Mouse (Mus musculus): ENCODE measurements around the gene Clic6. TPM values are rescaled to one million over a fixed set of nuclear protein-coding genes. Genes with fewer than 3 reads are reported as not detected.

The Clic6 gene
- polyA plus RNA-seq, 1 experiment: 6.8 TPM

DNA sequence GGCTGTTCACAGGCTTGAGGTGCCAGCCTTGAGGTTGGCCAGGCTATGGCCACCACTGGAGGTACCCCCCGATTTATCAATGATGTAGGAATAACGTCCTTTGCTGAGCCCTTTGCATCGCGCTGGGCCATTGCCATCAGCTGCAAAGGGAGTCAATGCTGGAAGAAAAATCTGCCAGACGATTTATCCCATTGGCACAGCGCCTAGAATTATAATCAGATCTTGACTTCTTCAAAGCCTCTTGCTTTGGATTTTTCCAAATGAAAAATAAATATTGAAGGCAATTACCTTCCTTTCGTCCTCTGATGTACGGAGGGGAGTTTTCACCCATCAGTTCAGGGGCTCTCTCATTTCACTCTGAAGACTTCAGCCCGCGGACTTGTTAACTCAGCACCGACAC, 79.8 kb downstream of the Clic6 start:
- TF ChIP-seq POLR2A (IDR thresholded peaks at IDR 0.05; ENCODE audit: insufficient read depth, low read length) (no peak), CTCF (IDR thresholded peaks at IDR 0.05; ENCODE audit: low read depth, low read length) (no peak), EP300 (IDR thresholded peaks at IDR 0.05; ENCODE audit: insufficient read depth, low read depth, low read length) (no peak)
- no peaks in the 10 kb centered on the region for H3K27me3 ChIP-seq (ENCODE audit: control insufficient read depth, insufficient read depth, low read length, poor library complexity, severe bottlenecking)

DNA sequence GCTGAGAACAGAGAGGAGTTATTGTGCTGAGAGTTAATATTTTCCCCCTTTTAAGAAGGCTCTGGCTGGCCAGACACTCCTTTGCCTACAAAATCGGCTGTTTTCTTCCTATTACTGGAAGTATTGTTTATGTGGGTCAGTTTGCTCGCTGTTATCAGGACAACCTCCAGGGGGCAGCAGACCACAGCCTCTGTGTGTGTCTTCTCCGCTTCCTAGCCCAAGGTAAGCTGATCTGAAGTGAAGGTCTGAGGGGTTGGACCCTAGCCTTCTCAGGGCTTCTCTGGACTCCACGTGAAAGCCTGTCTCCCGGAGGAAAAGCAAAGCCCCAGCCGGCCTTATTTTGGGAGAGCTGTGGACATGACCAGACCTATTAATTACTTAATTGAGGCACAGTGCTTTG, 80.2 kb downstream of the Clic6 start:
- no peaks in the 10 kb centered on the region for H3K36me3 ChIP-seq (ENCODE audit: control insufficient read depth, insufficient read depth, low read length, poor library complexity, severe bottlenecking)
- H3K27me3 ChIP-seq (ENCODE audit: control insufficient read depth, insufficient read depth, low read length, poor library complexity, severe bottlenecking): no peaks in the 10 kb centered on the region
- no peaks in the 10 kb centered on the region for H3K4me1 ChIP-seq (ENCODE audit: control insufficient read depth, insufficient read depth, low read length)
- no peak for TF ChIP-seq EP300 (IDR thresholded peaks at IDR 0.05; ENCODE audit: insufficient read depth, low read depth, low read length)
- TF ChIP-seq CTCF (IDR thresholded peaks at IDR 0.05; ENCODE audit: low read depth, low read length): peak; percentile 88
- no peak overlapping the region for H3K4me3 ChIP-seq (ENCODE audit: low read depth, low read length)
- H3K9me3 ChIP-seq (replicated peaks; ENCODE audit: control insufficient read depth, insufficient read depth, low read length, poor library complexity, severe bottlenecking): no peaks in the 10 kb centered on the region
- no peak overlapping the region for H3K9ac ChIP-seq (ENCODE audit: low read depth, poor library complexity, severe bottlenecking)
- H3K27ac ChIP-seq (ENCODE audit: insufficient read depth, low read length): no peak overlapping the region

More for the DNA sequence above, 79.8 kb downstream of the Clic6 start:
- no peaks in the 10 kb centered on the region for H3K36me3 ChIP-seq (ENCODE audit: control insufficient read depth, insufficient read depth, low read length, poor library complexity, severe bottlenecking)
- no peak overlapping the region for H3K4me3 ChIP-seq (ENCODE audit: low read depth, low read length)
- H3K9ac ChIP-seq (ENCODE audit: low read depth, poor library complexity, severe bottlenecking): no peak overlapping the region
- no peaks in the 10 kb centered on the region for H3K9me3 ChIP-seq (replicated peaks; ENCODE audit: control insufficient read depth, insufficient read depth, low read length, poor library complexity, severe bottlenecking)
- no peaks in the 10 kb centered on the region for H3K4me1 ChIP-seq (ENCODE audit: control insufficient read depth, insufficient read depth, low read length)
- H3K27ac ChIP-seq (ENCODE audit: insufficient read depth, low read length): no peak overlapping the region

DNA sequence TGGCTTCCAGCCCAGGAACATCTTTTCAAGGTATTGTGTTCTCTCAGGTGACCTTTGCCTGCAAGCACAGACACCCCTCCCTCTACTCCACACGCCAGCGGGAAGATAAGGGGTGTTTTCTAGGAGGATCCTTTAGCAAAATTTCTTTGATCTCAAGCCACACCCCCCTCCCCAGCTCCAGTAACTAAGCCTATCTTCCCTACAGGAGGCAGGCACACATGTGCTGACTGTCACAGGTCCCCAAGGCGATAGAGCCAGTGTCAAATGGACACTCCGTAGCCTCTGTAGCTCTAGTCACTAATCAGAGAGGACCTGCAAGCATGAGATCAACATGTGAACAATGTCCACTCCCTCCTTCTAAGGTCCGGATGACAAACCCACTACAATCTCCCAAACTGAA, 80.6 kb downstream of the Clic6 start:
- Histone ChIP-seq H3K4me3 (ENCODE audit: low read depth, low read length) (no peak overlapping the region), H3K27ac (ENCODE audit: insufficient read depth, low read length) (no peak overlapping the region), H3K27me3 (ENCODE audit: control insufficient read depth, insufficient read depth, low read length, poor library complexity, severe bottlenecking) (no peaks in the 10 kb centered on the region), H3K9ac (ENCODE audit: low read depth, poor library complexity, severe bottlenecking) (no peak overlapping the region), H3K4me1 (ENCODE audit: control insufficient read depth, insufficient read depth, low read length) (no peaks in the 10 kb centered on the region), H3K9me3 (replicated peaks; ENCODE audit: control insufficient read depth, insufficient read depth, low read length, poor library complexity, severe bottlenecking) (no peaks in the 10 kb centered on the region), H3K36me3 (ENCODE audit: control insufficient read depth, insufficient read depth, low read length, poor library complexity, severe bottlenecking) (no peaks in the 10 kb centered on the region)
- TF ChIP-seq CTCF (IDR thresholded peaks at IDR 0.05; ENCODE audit: low read depth, low read length) (no peak), POLR2A (IDR thresholded peaks at IDR 0.05; ENCODE audit: insufficient read depth, low read length) (no peak), EP300 (IDR thresholded peaks at IDR 0.05; ENCODE audit: insufficient read depth, low read depth, low read length) (no peak)

DNA sequence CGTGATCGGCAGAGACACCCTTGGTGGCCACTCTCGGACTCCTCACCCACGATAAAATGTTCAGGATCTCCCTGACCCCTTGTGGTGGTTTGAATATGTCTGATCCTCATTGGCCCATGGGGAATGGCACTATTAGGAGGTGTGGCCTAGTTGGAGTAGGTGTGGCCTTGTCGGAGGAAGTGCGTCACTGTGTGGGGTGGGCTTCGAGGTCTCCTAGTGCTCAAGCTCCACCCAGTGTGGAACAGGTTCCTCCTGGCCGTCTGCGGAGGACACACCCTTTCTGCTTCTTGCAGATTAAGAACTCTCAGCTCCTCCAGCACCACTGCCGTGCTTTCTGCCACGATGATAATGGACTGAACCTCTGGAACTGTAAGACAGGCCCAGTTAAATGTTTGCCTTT, 85.7 kb downstream of the Clic6 start:
- no peak overlapping the region for H3K4me3 ChIP-seq (ENCODE audit: low read depth, low read length)
- no peaks in the 10 kb centered on the region for H3K4me1 ChIP-seq (ENCODE audit: control insufficient read depth, insufficient read depth, low read length)
- H3K9ac ChIP-seq (ENCODE audit: low read depth, poor library complexity, severe bottlenecking): no peak overlapping the region
- no peaks in the 10 kb centered on the region for H3K9me3 ChIP-seq (replicated peaks; ENCODE audit: control insufficient read depth, insufficient read depth, low read length, poor library complexity, severe bottlenecking)
- H3K27ac ChIP-seq (ENCODE audit: insufficient read depth, low read length): no peak overlapping the region
- TF ChIP-seq CTCF (IDR thresholded peaks at IDR 0.05; ENCODE audit: low read depth, low read length) (no peak), POLR2A (IDR thresholded peaks at IDR 0.05; ENCODE audit: insufficient read depth, low read length) (no peak), EP300 (IDR thresholded peaks at IDR 0.05; ENCODE audit: insufficient read depth, low read depth, low read length) (no peak)
- H3K27me3 ChIP-seq (ENCODE audit: control insufficient read depth, insufficient read depth, low read length, poor library complexity, severe bottlenecking): no peaks in the 10 kb centered on the region
- H3K36me3 ChIP-seq (ENCODE audit: control insufficient read depth, insufficient read depth, low read length, poor library complexity, severe bottlenecking): no peaks in the 10 kb centered on the region

DNA sequence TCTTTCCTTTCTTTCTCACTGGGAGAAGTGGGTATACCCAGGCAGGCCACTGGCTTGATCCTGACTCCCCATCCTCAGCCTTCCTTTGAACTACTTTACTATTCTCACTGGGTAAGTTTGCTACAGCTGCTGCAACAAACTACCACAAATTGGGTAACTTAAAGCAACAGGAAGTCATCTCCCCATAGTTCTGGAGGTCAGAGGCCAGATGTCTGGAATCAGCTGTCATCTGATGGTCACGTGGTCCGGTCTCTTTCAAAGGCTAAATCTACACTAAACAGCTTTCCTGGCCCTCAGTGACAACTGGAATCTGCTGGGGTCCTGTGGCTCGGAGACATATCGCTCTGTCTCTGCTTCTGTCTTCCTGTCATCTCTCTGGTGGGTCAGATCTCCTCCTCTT, 87.7 kb downstream of the Clic6 start:
- no peaks in the 10 kb centered on the region for H3K9me3 ChIP-seq (replicated peaks; ENCODE audit: control insufficient read depth, insufficient read depth, low read length, poor library complexity, severe bottlenecking)
- H3K4me3 ChIP-seq (ENCODE audit: low read depth, low read length): no peak overlapping the region
- TF ChIP-seq POLR2A (IDR thresholded peaks at IDR 0.05; ENCODE audit: insufficient read depth, low read length) (no peak), CTCF (IDR thresholded peaks at IDR 0.05; ENCODE audit: low read depth, low read length) (no peak), EP300 (IDR thresholded peaks at IDR 0.05; ENCODE audit: insufficient read depth, low read depth, low read length) (no peak)
- no peaks in the 10 kb centered on the region for H3K4me1 ChIP-seq (ENCODE audit: control insufficient read depth, insufficient read depth, low read length)
- no peak overlapping the region for H3K27ac ChIP-seq (ENCODE audit: insufficient read depth, low read length)
- no peak overlapping the region for H3K9ac ChIP-seq (ENCODE audit: low read depth, poor library complexity, severe bottlenecking)
- no peaks in the 10 kb centered on the region for H3K27me3 ChIP-seq (ENCODE audit: control insufficient read depth, insufficient read depth, low read length, poor library complexity, severe bottlenecking)
- no peaks in the 10 kb centered on the region for H3K36me3 ChIP-seq (ENCODE audit: control insufficient read depth, insufficient read depth, low read length, poor library complexity, severe bottlenecking)

DNA sequence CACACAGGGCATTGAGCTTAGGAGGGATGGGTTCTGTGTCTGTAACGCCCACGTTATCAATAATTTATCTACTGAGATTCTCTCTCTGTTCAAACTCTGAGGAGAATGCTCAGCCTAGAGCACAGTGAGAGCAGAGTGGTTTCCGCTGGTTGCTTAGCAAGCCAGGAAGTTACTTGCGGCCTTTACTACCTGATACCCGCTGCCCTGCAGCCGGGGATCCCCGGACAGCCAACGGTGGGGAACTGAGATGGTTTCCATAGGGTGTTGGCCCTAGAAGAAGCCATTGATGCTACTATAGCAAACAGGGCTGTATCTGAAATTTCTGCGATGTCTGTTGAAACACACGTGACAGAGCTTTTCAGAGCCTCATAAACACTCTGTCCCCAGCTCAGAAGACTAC, 90.3 kb downstream of the Clic6 start:
- TF ChIP-seq POLR2A (IDR thresholded peaks at IDR 0.05; ENCODE audit: insufficient read depth, low read length): no peak
- no peak for TF ChIP-seq CTCF (IDR thresholded peaks at IDR 0.05; ENCODE audit: low read depth, low read length)
- TF ChIP-seq EP300 (IDR thresholded peaks at IDR 0.05; ENCODE audit: insufficient read depth, low read depth, low read length): no peak

More for the DNA sequence above, 90.3 kb downstream of the Clic6 start:
- Histone ChIP-seq H3K9me3 (replicated peaks; ENCODE audit: control insufficient read depth, insufficient read depth, low read length, poor library complexity, severe bottlenecking) (no peaks in the 10 kb centered on the region), H3K27ac (ENCODE audit: insufficient read depth, low read length) (no peak overlapping the region), H3K4me3 (ENCODE audit: low read depth, low read length) (no peak overlapping the region), H3K27me3 (ENCODE audit: control insufficient read depth, insufficient read depth, low read length, poor library complexity, severe bottlenecking) (no peaks in the 10 kb centered on the region), H3K9ac (ENCODE audit: low read depth, poor library complexity, severe bottlenecking) (no peak overlapping the region), H3K4me1 (ENCODE audit: control insufficient read depth, insufficient read depth, low read length) (no peaks in the 10 kb centered on the region), H3K36me3 (ENCODE audit: control insufficient read depth, insufficient read depth, low read length, poor library complexity, severe bottlenecking) (no peaks in the 10 kb centered on the region)

All from ES-Bruce4 (cell line).